In genomic region chr7:49521349-49521748, GRCm38 (mm10) we compare ENCODE assay signal across 10 mouse cellular contexts.
DNase-seq lines count a peak whose midpoint lies in the region; ATAC-seq and TF ChIP-seq lines count a peak whose summit lies in the region.
"Had no signal": no experiment of that assay in that cellular context is flagged by ENCODE, and none has a peak within 500 bp of the region (broad histone marks: within the 10 kb centered on the region; RNA-seq: fewer than 3 reads in every experiment).

No protein-coding gene starts in this region.

- TF ChIP-seq EP300 in ES-Bruce4 (IDR thresholded peaks at IDR 0.05; ENCODE audit: insufficient read depth, low read depth, low read length) = peak; percentile 62
- TF ChIP-seq EP300 in liver, postnatal 0 days (IDR thresholded peaks at IDR 0.05; ENCODE audit: low read depth) = no peak

- TF ChIP-seq CTCF in ES-Bruce4 (IDR thresholded peaks at IDR 0.05; ENCODE audit: low read depth, low read length) = no peak
- no peak for TF ChIP-seq CTCF in liver, postnatal 0 days (IDR thresholded peaks at IDR 0.05; ENCODE audit: low read depth)

- WGBS in hindbrain, embryonic 13.5 days = 27% methylated on average over 4 of the region's 4 CpGs
- 42% methylated on average over 4 of the region's 4 CpGs for WGBS in hindbrain, embryonic 16.5 days
- WGBS in limb, embryonic 12.5 days = 16% methylated on average over 4 of the region's 4 CpGs
- 51% methylated on average over 4 of the region's 4 CpGs for WGBS in liver, postnatal 0 days (ENCODE audit: insufficient replicate concordance)

- ATAC-seq in hindbrain, embryonic 13.5 days (ENCODE audit: low FRiP score) = peak; percentile 11; the same call in 1 of the 2 replicates
- no peak for ATAC-seq in hindbrain, embryonic 16.5 days
- ATAC-seq in limb, embryonic 12.5 days (ENCODE audit: insufficient number of reproducible peaks, insufficient read depth, low FRiP score, low TSS enrichment, low read depth) = no peak
- no peak for ATAC-seq in liver, postnatal 0 days

- no peak for TF ChIP-seq POLR2A in ES-Bruce4 (IDR thresholded peaks at IDR 0.05; ENCODE audit: insufficient read depth, low read length)

- H3K36me3 ChIP-seq in hindbrain, embryonic 13.5 days = no peaks in the 10 kb centered on the region
- H3K36me3 ChIP-seq in hindbrain, embryonic 16.5 days (ENCODE audit: control insufficient read depth, insufficient read depth, low read length) = no peaks in the 10 kb centered on the region
- no peaks in the 10 kb centered on the region for H3K36me3 ChIP-seq in ES-Bruce4 (ENCODE audit: control insufficient read depth, insufficient read depth, low read length, poor library complexity, severe bottlenecking)
- H3K36me3 ChIP-seq in limb, embryonic 12.5 days = no peaks in the 10 kb centered on the region
- H3K36me3 ChIP-seq in liver, postnatal 0 days (replicated peaks; ENCODE audit: insufficient read depth, low read length) = no peaks in the 10 kb centered on the region

- peak; percentile 39 for DNase-seq in 3T3-L1 (ENCODE audit: low read depth, low spot score)
- no peak for DNase-seq in liver, postnatal 0 days
- DNase-seq in frontal cortex, adult 2 months (ENCODE audit: extremely low spot score in 1 of 2, low spot score in 1 of 2) = no peak
- DNase-seq: spleen, adult 18-20 months; thymus, postnatal 14 days had no signal

- H3K9ac ChIP-seq in hindbrain, embryonic 13.5 days = no peak overlapping the region
- H3K9ac ChIP-seq in hindbrain, embryonic 16.5 days (ENCODE audit: low read depth, low read length) = no peak overlapping the region
- H3K9ac ChIP-seq in ES-Bruce4 (ENCODE audit: low read depth, poor library complexity, severe bottlenecking) = peak overlapping the region; percentile 11; the same call in 1 of the 2 replicates
- H3K9ac ChIP-seq in limb, embryonic 12.5 days (replicated peaks) = no peak overlapping the region
- no peak overlapping the region for H3K9ac ChIP-seq in liver, postnatal 0 days (replicated peaks)
- H3K9ac ChIP-seq: liver, embryonic 14.5 days had no signal

- H3K4me3 ChIP-seq in hindbrain, embryonic 13.5 days = no peak overlapping the region
- no peak overlapping the region for H3K4me3 ChIP-seq in hindbrain, embryonic 16.5 days (ENCODE audit: low read length)
- no peak overlapping the region for H3K4me3 ChIP-seq in ES-Bruce4 (ENCODE audit: low read depth, low read length)
- H3K4me3 ChIP-seq in limb, embryonic 12.5 days (replicated peaks) = no peak overlapping the region
- no peak overlapping the region for H3K4me3 ChIP-seq in liver, postnatal 0 days (ENCODE audit: low read depth, low read length)

- H3K4me1 ChIP-seq in hindbrain, embryonic 13.5 days (replicated peaks) = peaks cover 51% of the 10 kb centered on the region
- peaks cover 31% of the 10 kb centered on the region for H3K4me1 ChIP-seq in hindbrain, embryonic 16.5 days (ENCODE audit: control insufficient read depth, insufficient read depth, low read depth, low read length)
- H3K4me1 ChIP-seq in ES-Bruce4 (ENCODE audit: control insufficient read depth, insufficient read depth, low read length) = peaks cover 4% of the 10 kb centered on the region
- peaks cover 53% of the 10 kb centered on the region for H3K4me1 ChIP-seq in limb, embryonic 12.5 days (replicated peaks)
- peaks cover 23% of the 10 kb centered on the region for H3K4me1 ChIP-seq in liver, postnatal 0 days (ENCODE audit: insufficient read depth)

- no peak overlapping the region for H3K4me2 ChIP-seq in hindbrain, embryonic 13.5 days
- no peak overlapping the region for H3K4me2 ChIP-seq in hindbrain, embryonic 16.5 days (ENCODE audit: low read length)
- peak overlapping the region; percentile 79 for H3K4me2 ChIP-seq in limb, embryonic 12.5 days
- no peak overlapping the region for H3K4me2 ChIP-seq in liver, postnatal 0 days (ENCODE audit: low read depth, low read length)

- H3K9me3 ChIP-seq in hindbrain, embryonic 13.5 days = no peaks in the 10 kb centered on the region
- H3K9me3 ChIP-seq in hindbrain, embryonic 16.5 days (ENCODE audit: control insufficient read depth, low read length) = no peaks in the 10 kb centered on the region
- no peaks in the 10 kb centered on the region for H3K9me3 ChIP-seq in ES-Bruce4 (replicated peaks; ENCODE audit: control insufficient read depth, insufficient read depth, low read length, poor library complexity, severe bottlenecking)
- H3K9me3 ChIP-seq in limb, embryonic 12.5 days = no peaks in the 10 kb centered on the region
- no peaks in the 10 kb centered on the region for H3K9me3 ChIP-seq in liver, postnatal 0 days (ENCODE audit: low read length)

- H3K27ac ChIP-seq in hindbrain, embryonic 13.5 days = no peak overlapping the region
- no peak overlapping the region for H3K27ac ChIP-seq in hindbrain, embryonic 16.5 days (ENCODE audit: low read depth, low read length)
- H3K27ac ChIP-seq in ES-Bruce4 (ENCODE audit: insufficient read depth, low read length) = no peak overlapping the region
- H3K27ac ChIP-seq in limb, embryonic 12.5 days = no peak overlapping the region
- H3K27ac ChIP-seq in liver, postnatal 0 days (ENCODE audit: low read depth) = no peak overlapping the region
- H3K27ac ChIP-seq: liver, embryonic 14.5 days had no signal

- no peaks in the 10 kb centered on the region; the same call in 1 of the 2 replicates for H3K27me3 ChIP-seq in hindbrain, embryonic 13.5 days
- H3K27me3 ChIP-seq in hindbrain, embryonic 16.5 days (replicated peaks; ENCODE audit: control insufficient read depth, insufficient read depth, low read length) = peaks cover 2% of the 10 kb centered on the region; the same call in 1 of the 2 replicates
- no peaks in the 10 kb centered on the region for H3K27me3 ChIP-seq in ES-Bruce4 (ENCODE audit: control insufficient read depth, insufficient read depth, low read length, poor library complexity, severe bottlenecking)
- peaks cover 19% of the 10 kb centered on the region for H3K27me3 ChIP-seq in limb, embryonic 12.5 days
- no peaks in the 10 kb centered on the region for H3K27me3 ChIP-seq in liver, postnatal 0 days (ENCODE audit: insufficient read depth, low read length)
